In the genomic region with DNA sequence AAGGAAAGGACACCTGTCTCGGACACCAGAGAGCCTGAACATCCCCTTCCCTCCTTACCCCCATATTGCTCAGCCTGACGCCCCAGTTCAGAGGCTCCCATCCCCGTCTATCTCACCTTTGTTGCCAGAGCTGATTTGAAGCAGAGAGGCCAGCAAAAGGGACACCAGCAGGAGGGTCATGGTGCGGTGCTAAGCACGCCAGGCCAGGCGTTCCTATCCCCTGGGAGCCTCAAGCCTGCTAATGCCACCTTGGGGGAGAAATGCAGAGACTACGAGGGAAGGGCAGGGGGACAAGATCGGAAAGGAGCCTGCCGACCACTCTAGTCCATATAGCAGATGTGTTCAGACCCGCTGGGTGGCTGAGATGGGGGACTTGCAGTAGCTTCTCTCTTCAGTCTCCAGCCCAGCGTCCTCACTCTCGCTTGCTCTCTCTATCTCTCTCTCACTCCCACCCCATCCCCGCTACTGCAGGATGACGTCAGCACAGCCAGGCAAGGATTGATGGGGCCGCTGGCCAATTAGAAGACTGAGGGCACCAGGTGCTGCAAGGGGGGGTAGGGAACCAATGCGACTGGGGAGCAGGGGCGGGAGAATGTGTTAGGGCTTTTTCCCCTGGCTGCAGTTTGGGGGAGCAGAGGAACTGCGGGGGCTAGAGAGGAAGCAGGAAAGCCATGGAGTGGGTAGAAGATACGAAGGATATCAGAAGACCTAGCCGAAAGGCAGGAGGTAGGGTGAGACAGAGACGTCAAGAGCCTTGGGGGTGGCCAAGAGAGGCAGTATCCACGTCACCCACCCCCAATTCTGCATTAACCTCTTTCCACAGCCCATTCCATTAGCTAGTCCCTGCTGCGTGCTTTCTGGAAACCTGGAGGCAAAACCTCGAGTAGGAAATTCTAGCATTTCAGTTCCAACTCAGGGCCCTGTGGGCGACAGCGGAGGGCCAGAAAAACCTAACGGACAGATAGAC, we compare ENCODE assay signal across 8 mouse cellular contexts. TPM values are rescaled to one million over a fixed set of nuclear protein-coding genes. Genes with fewer than 3 reads are reported as not detected.
A peak's percentile ranks its signal among the peaks of the same experiment; 100 is the strongest.
DNase-seq lines count a peak whose midpoint lies in the region; ATAC-seq lines count a peak whose summit lies in the region.

A gene (minus strand): TSS at position 490 of the 967 bp plus-strand sequence.

- peak within 1 kb of the TSS; percentile 93 for H3K4me3 ChIP-seq in megakaryocyte, embryonic 14.5 days (replicated peaks)

- DNase-seq in adrenal gland, adult 18-20 months (ENCODE audit: low spot score in 2 of 2): peak; percentile 72 to 74
- peak; percentile 65 for DNase-seq in gastrocnemius, postnatal 10 days
- peak; percentile 29 for DNase-seq in induced T-regulatory cell, adult 2 months (ENCODE audit: low read depth)
- peak; percentile 86 to 93 for DNase-seq in left cerebral cortex, adult 8-10 months (ENCODE audit: low spot score in 2 of 2)
- DNase-seq in right cerebral cortex, postnatal 14 days: peak; percentile 94
- DNase-seq in urinary bladder, postnatal 4 days (ENCODE audit: low spot score in 2 of 2): peak; percentile 53 to 76

- H3K27me3 ChIP-seq in megakaryocyte, embryonic 14.5 days (replicated peaks): peaks cover 8% of the 10 kb centered on the region

- peaks cover 31% of the 10 kb centered on the region for H3K36me3 ChIP-seq in megakaryocyte, embryonic 14.5 days (replicated peaks; ENCODE audit: low read length)

- H3K9me3 ChIP-seq in megakaryocyte, embryonic 14.5 days: no peaks in the 10 kb centered on the region

- peak; percentile 87 for ATAC-seq in common myeloid progenitor, adult 5-6 weeks (replicated peaks; ENCODE audit: low read depth, poor library complexity, severe bottlenecking)

- H3K4me1 ChIP-seq in megakaryocyte, embryonic 14.5 days: peaks cover 75% of the 10 kb centered on the region

RNA-seq across cellular contexts. Expression of the gene that starts here (rescaled TPM):
- 100 to 1,000 TPM; 107 to 199 TPM for total RNA-seq in adrenal gland, adult 18-20 months (2021)
- total RNA-seq in common myeloid progenitor, adult 5-6 weeks (2017): 12.5 and 15.8 TPM in 2 replicates
- total RNA-seq in gastrocnemius, postnatal 10 days (2021): 1 to 10 TPM; 1.5 to 1.8 TPM
- total RNA-seq in left cerebral cortex, adult 8-10 months (2022): 100 to 1,000 TPM; 331 to 359 (median 336) TPM
- 35.8 and 76.2 TPM in 2 replicates for polyA plus RNA-seq in megakaryocyte, embryonic 14.5 days (2012; ENCODE audit: insufficient read depth, low replicate concordance)

Comparison
In these comparisons a context has a peak if more than half of its experiments do, and no peak if none do; other contexts are left out.
1. Peak in every context shown above with its lines: DNase-seq, ATAC-seq and H3K4me3 ChIP-seq.
2. DNase-seq: peak in every context shown above with its lines; median percentile 94 in right cerebral cortex, postnatal 14 days; 90 in left cerebral cortex, adult 8-10 months; 73 in adrenal gland, adult 18-20 months; 65 in gastrocnemius, postnatal 10 days; 64 in urinary bladder, postnatal 4 days; 29 in induced T-regulatory cell, adult 2 months.